Mouse (Mus musculus) layer of hippocampus, adult 9-10 months (tissue): ENCODE data around the gene Ms4a10.

Source experiments
- DNase-seq: peaks from one replicate; pipeline ENCODE4 v3.0.0; 2022; ENCODE audit warnings: low spot score

The Ms4a10 gene

GRCm38 (mm10) chr19:10974238-10974865 lies at the start of gene Ms4a10:
TSS of gene Ms4a10 (minus strand) at chr19:10974670.
- DNase-seq: no peak

- no peak for DNase-seq
These were observed 47.9 kb upstream of the Ms4a10 start for GRCm38 (mm10) chr19:11022382-11022781.

- DNase-seq: no peak
These were observed 43.4 kb upstream of the Ms4a10 start, which contains the start of gene Ms4a18 for GRCm38 (mm10) chr19:11017891-11018290. TSS of gene Ms4a18 (minus strand) at chr19:11018031.

- DNase-seq: no peak
These were observed 42.8 kb upstream of the Ms4a10 start for GRCm38 (mm10) chr19:11017251-11017650.

- no peak for DNase-seq
These were observed 41.5 kb upstream of the Ms4a10 start for GRCm38 (mm10) chr19:11015998-11016397.

GRCm38 (mm10) chr19:11015468-11015867 lies 41.0 kb upstream of the Ms4a10 start:
- no peak for DNase-seq

- DNase-seq: no peak
These were observed 18.7 kb upstream of the Ms4a10 start, which contains the start of gene Ms4a15 for GRCm38 (mm10) chr19:10993150-10993549. TSS of gene Ms4a15 (minus strand) at chr19:10993250.

GRCm38 (mm10) chr19:10991911-10992310 lies 17.4 kb upstream of the Ms4a10 start:
- no peak for DNase-seq

GRCm38 (mm10) chr19:10990751-10991150 lies 16.3 kb upstream of the Ms4a10 start:
- no peak for DNase-seq

GRCm38 (mm10) chr19:10988563-10988962 lies 14.1 kb upstream of the Ms4a10 start:
- no peak for DNase-seq

- no peak for DNase-seq
These were observed 11.4 kb upstream of the Ms4a10 start for GRCm38 (mm10) chr19:10985889-10986288.

GRCm38 (mm10) chr19:10984551-10984950 lies 10.1 kb upstream of the Ms4a10 start:
- no peak for DNase-seq

GRCm38 (mm10) chr19:10983146-10983545 lies 8.7 kb upstream of the Ms4a10 start:
- no peak for DNase-seq

GRCm38 (mm10) chr19:10980210-10980609 lies 5.7 kb upstream of the Ms4a10 start:
- no peak for DNase-seq

GRCm38 (mm10) chr19:10979184-10980168 lies 5.0 kb upstream of the Ms4a10 start:
- peak; percentile 63 for DNase-seq

GRCm38 (mm10) chr19:10976318-10976717 lies 1.8 kb upstream of the Ms4a10 start:
- DNase-seq: no peak

GRCm38 (mm10) chr19:10975187-10975586 lies 717 bp upstream of the Ms4a10 start:
- DNase-seq: no peak

- DNase-seq: no peak
These were observed 1.3 kb downstream of the Ms4a10 start for GRCm38 (mm10) chr19:10973187-10973586.

GRCm38 (mm10) chr19:10972660-10973059 lies 1.8 kb downstream of the Ms4a10 start:
- no peak for DNase-seq

- DNase-seq: no peak
These were observed 4.0 kb downstream of the Ms4a10 start for GRCm38 (mm10) chr19:10970457-10970856.

GRCm38 (mm10) chr19:10968578-10968977 lies 5.9 kb downstream of the Ms4a10 start:
- DNase-seq: no peak

GRCm38 (mm10) chr19:10965721-10966120 lies 8.7 kb downstream of the Ms4a10 start:
- DNase-seq: no peak

GRCm38 (mm10) chr19:10959978-10960346 lies 14.5 kb downstream of the Ms4a10 start:
- DNase-seq: no peak
